Mouse (Mus musculus) stomach, postnatal 0 days (tissue): ENCODE measurements at regions not wholly inside any gene's neighbourhood (a gene's known extent, or its start where the extent isn't known, plus 50 kb on each side); places are given as distances from the start of the nearest gene placed in this dataset.

Experiments used
- CTCF ChIP-seq: IDR thresholded peaks from 2 replicates; pipeline ENCODE4 v1.5.1; 2016; ENCODE audit warnings: antibody characterized with exemption, low read depth, mild to moderate bottlenecking, moderate library complexity
- EP300 ChIP-seq: optimal IDR thresholded peaks from 2 replicates; pipeline ENCODE3; 2016; ENCODE audit warnings: antibody characterized with exemption

DNA sequence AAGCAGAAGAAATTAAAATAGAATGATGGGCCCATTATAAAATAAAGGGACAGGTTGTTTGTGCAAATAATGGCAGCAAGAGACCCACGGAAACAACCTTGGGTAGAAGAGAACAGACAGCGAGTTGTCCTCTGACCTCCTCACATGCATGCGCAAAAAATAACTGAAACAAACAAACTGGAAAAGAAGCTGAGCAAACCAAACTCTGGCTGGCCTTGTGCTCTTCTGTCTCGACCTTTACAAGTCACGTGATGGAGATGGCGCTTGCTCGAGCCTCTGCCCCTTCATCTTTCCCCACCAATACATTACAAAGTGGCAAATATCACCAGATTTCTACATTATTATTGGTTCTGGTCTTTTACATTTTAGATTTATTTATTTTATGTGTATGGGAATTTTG is 59.3 kb downstream of the Hoxa1 start:
- TF ChIP-seq CTCF: no peak
- TF ChIP-seq EP300: no peak
